Mouse (Mus musculus): Measurements from ENCODE around the gene Hnf4a.

GRCm38 (mm10) chr2:163492018-163492417 lies 14.6 kb upstream of the Hnf4a start, which contains the start of gene R3hdml:
- no peak for TF ChIP-seq CTCF (IDR thresholded peaks at IDR 0.05; ENCODE audit: borderline replicate concordance, insufficient read depth, low read length)
- TF ChIP-seq POLR2A (IDR thresholded peaks at IDR 0.05; ENCODE audit: low read depth, low read length), result no peak
